Mouse (Mus musculus) liver, embryonic 14.5 days (tissue): ENCODE data around the gene Lss.

Source experiments
- CTCF ChIP-seq: IDR thresholded peaks from 2 replicates; pipeline ENCODE4 v1.5.1; 2016; ENCODE audit warnings: antibody characterized with exemption, low read depth, control low read depth
- EP300 ChIP-seq: IDR thresholded peaks from 2 replicates; pipeline ENCODE4 v1.6.1; 2016; ENCODE audit warnings: antibody characterized with exemption, low read depth

GRCm38 (mm10) chr10:76590197-76590596 lies 58.8 kb downstream of the Lss start:
- TF ChIP-seq CTCF (no peak), EP300 (no peak)
